Mouse (Mus musculus) liver, adult (tissue): Measurements from ENCODE around the gene Gm2056.
"Not testable (repeated sequence)": the region's sequence is repeated elsewhere in the genome, so short reads cannot be mapped to it uniquely, and the experiment has no call there.

Experiments
- GATA4 ChIP-seq: IDR thresholded peaks from 2 replicates; pipeline ENCODE4 v1.6.1; 2014; ENCODE audit warnings: mild to moderate bottlenecking, low read length; ENCODE audit not compliant: insufficient replicate concordance

The Gm2056 gene

GRCm38 (mm10) chr12:88026704-88027103, at the start of gene Gm2056:
Gene Gm2056 (plus strand): TSS chr12:88027004.
- not testable (repeated sequence) for TF ChIP-seq GATA4

DNA sequence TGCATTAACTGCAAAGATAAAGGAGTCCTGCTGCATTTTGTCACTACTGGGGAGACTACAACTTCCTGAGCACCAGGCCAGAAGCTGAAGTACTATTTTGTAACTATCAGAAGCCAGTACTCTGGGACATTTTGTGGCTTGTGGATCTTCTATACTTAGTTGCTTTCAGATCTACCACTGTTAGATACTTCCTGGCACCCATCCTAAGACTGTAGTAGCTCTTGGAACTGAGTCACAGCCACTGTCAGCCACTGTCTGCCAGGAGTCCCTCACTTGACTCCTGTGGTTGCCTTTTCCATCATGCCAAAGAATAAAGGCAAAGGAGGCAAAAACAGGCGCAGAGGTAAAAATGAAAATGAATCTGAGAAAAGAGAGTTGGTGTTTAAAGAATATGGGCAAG, 15.3 kb upstream of the Gm2056 start, which contains the start of gene Gm2075:
Gm2075 (plus strand) TSS at position 301 of the 400 bp plus-strand sequence.
- not testable (repeated sequence) for TF ChIP-seq GATA4

- TF ChIP-seq GATA4, result not testable (repeated sequence)
Measured at GRCm38 (mm10) chr12:88018671-88019070, 8.1 kb upstream of the Gm2056 start, which contains the start of gene Gm6803. Gene Gm6803 (minus strand): TSS chr12:88018771.
